Mouse (Mus musculus) ES-Bruce4 (cell line): ENCODE data around the gene Abca17. TPM values are rescaled to one million over a fixed set of nuclear protein-coding genes. Genes with fewer than 3 reads are reported as not detected.

Experiments used
- H3K27ac ChIP-seq: 2 replicates; pipeline ENCODE4 v1.5.1; 2012; ENCODE audit warnings: low read length, inconsistent platforms; ENCODE audit not compliant: insufficient read depth
- H3K27me3 ChIP-seq: 2 replicates; pipeline ENCODE4 v1.6.1; 2012; ENCODE audit warnings: mild to moderate bottlenecking, low read length, inconsistent platforms; ENCODE audit not compliant: control insufficient read depth, poor library complexity, insufficient read depth, severe bottlenecking
- H3K36me3 ChIP-seq: 2 replicates; pipeline ENCODE4 v1.6.1; 2012; ENCODE audit warnings: inconsistent platforms, mild to moderate bottlenecking, low read length, moderate library complexity; ENCODE audit not compliant: control insufficient read depth, poor library complexity, insufficient read depth, severe bottlenecking
- H3K4me1 ChIP-seq: one replicate; pipeline ENCODE4 v1.8.1; 2011; ENCODE audit warnings: low read length; ENCODE audit not compliant: control insufficient read depth, insufficient read depth
- H3K4me3 ChIP-seq: 2 replicates; pipeline ENCODE4 v1.5.1; 2011; ENCODE audit warnings: low read depth, mild to moderate bottlenecking, low read length
- H3K9ac ChIP-seq: 2 replicates; pipeline ENCODE4 v1.6.1; 2012; ENCODE audit warnings: low read depth, mild to moderate bottlenecking, inconsistent platforms; ENCODE audit not compliant: poor library complexity, severe bottlenecking
- H3K9me3 ChIP-seq: replicated peaks from 2 replicates; pipeline ENCODE4 v1.6.1; 2012; ENCODE audit warnings: mild to moderate bottlenecking, low read length, inconsistent platforms; ENCODE audit not compliant: control insufficient read depth, poor library complexity, insufficient read depth, severe bottlenecking
- CTCF ChIP-seq: IDR thresholded peaks from one replicate; pipeline ENCODE4 v1.8.1; 2011; ENCODE audit warnings: low read depth, low read length
- EP300 ChIP-seq: IDR thresholded peaks from 2 replicates; pipeline ENCODE4 v1.6.1; 2011; ENCODE audit warnings: low read depth, low read length; ENCODE audit not compliant: insufficient read depth
- POLR2A ChIP-seq: IDR thresholded peaks from one replicate; pipeline ENCODE4 v1.8.1; 2011; ENCODE audit warnings: low read length; ENCODE audit not compliant: insufficient read depth
- polyA plus RNA-seq: library from polyadenylated mRNA; stranded (reverse); fragments of >200 nt; gene quantifications from 2 replicates; pipeline ENCODE4 v1.2.4, GENCODE M21; 2011; ENCODE audit warnings: low read depth; ENCODE audit not compliant: missing spikeins, insufficient read depth, insufficient read length

Gene Abca17
- not detected in 2 replicates for polyA plus RNA-seq

DNA sequence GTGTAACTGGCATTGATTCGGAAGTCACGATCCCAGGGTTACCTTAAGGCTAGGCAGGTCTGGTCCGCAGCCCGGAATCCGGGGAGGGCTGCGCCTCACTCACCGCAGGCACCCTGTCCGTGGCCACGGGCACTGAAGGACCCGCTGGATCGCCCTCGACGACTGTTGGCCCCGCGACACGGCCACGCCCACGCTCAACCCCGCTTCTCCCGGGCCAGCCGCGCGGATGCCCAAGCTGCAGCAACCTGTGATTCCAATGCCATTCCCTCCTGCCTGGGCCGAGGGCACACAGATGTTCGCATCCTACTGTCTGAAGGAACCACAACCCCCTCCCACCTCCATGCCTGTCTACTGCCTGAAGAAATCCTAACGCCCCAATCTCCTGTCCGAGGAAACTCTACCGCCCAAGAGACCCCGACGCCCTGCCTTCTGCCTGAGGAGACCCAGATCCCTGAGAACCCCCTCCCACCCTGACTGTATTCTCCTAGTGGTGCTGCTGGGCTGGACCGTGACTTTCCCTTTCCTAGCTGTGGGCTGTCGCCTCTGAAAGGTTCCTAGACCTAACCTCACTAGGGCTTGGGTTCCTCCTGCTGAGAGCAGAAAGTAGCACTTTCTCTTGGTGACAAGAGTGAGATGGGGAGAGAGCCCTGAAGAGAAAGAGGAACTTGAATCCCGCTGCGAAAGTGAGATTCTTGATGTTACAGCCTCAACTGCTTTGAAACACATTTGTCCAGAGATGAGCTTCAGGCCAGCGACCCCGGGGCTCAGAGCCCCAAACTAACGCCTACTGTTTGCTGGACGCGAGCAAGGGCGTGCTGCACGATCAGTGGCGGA lies at the start of gene Abca17:
TSS of gene Abca17 (minus strand) at position 143 of the 834 bp plus-strand sequence.
- no peak for TF ChIP-seq CTCF
- TF ChIP-seq EP300 = no peak
- no peak for TF ChIP-seq POLR2A
- Histone ChIP-seq H3K9me3 (no peaks in the 10 kb centered on the region), H3K36me3 (no peaks in the 10 kb centered on the region), H3K9ac (peak within 1 kb of the TSS; percentile 64), H3K27ac (no peak within 1 kb of the TSS), H3K27me3 (no peaks in the 10 kb centered on the region), H3K4me3 (peak within 1 kb of the TSS; percentile 75), H3K4me1 (no peaks in the 10 kb centered on the region)

DNA sequence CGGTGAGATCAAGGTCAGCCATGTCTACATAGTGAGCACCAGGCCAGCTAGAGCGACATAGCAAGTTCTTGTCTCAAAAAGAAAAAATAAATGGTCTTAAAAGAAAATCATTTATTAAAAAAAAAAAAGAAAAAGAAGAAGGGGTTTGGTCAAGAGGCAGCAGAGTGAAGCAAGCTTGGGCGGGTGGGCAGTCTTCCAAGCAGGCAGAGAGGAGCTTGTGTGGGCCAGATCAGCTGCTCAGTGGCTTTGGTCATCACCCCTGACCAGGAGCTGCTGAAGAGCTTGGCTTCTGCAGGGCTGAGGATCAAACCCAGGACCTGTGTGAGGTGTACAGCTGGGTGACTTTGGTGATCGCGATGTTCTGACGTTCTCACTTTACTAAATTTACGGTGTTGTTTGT lies 43.6 kb upstream of the Abca17 start:
- Histone ChIP-seq H3K4me1 (no peaks in the 10 kb centered on the region), H3K36me3 (no peaks in the 10 kb centered on the region), H3K27ac (no peak overlapping the region), H3K27me3 (no peaks in the 10 kb centered on the region), H3K9ac (no peak overlapping the region), H3K4me3 (no peak overlapping the region), H3K9me3 (no peaks in the 10 kb centered on the region)
- TF ChIP-seq CTCF (no peak), EP300 (no peak), POLR2A (no peak)

GRCm38 (mm10) chr17:24393527-24393926 lies 42.7 kb upstream of the Abca17 start:
- no peak overlapping the region for H3K4me3 ChIP-seq
- no peaks in the 10 kb centered on the region for H3K4me1 ChIP-seq
- H3K36me3 ChIP-seq = no peaks in the 10 kb centered on the region
- H3K9ac ChIP-seq = no peak overlapping the region
- no peaks in the 10 kb centered on the region for H3K9me3 ChIP-seq
- H3K27me3 ChIP-seq = no peaks in the 10 kb centered on the region
- H3K27ac ChIP-seq = no peak overlapping the region
- no peak for TF ChIP-seq EP300
- no peak for TF ChIP-seq CTCF
- TF ChIP-seq POLR2A = no peak

DNA sequence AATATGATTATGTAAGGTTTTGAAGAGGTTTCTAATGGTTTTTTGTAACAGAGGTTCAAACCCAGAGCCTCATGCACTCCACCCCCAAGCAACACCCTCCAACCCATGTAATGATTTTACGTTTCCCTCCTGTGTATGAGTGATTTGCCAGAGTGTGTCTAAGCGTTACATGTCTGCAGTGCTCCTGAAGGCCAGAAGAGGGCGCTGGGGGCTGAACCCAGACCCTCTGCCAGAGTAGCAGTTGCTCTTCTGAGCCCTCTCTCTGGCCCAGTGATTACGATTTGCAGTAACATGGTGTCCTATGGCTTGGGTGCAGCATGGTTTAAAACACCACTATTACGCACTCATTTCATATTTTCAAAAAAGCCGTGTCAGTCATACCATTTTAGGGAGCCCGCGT lies 40.3 kb upstream of the Abca17 start:
- Histone ChIP-seq H3K9me3 (no peaks in the 10 kb centered on the region), H3K36me3 (no peaks in the 10 kb centered on the region), H3K27ac (no peak overlapping the region), H3K4me3 (no peak overlapping the region), H3K9ac (no peak overlapping the region), H3K27me3 (no peaks in the 10 kb centered on the region), H3K4me1 (no peaks in the 10 kb centered on the region)
- TF ChIP-seq CTCF (peak; percentile 90), POLR2A (no peak)

DNA sequence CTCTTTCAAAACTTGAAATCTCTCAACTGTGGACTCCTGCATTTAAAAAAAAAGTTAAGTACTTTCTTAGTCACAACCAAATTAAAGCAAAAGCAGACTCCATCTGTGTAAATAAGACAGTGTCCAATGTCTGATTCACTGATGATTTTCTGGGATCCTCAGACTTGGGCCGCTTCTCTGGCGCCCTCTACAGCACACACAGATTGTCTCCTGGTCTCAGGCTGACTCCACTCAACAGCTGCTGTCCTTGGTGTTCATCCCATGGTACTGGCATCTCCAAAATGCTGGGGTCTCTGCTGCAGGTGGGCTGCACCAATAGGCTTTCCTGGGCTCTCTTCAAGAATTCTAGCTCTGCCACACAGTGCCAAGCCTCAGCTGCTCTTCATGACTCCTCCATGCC lies 39.0 kb upstream of the Abca17 start:
- no peaks in the 10 kb centered on the region for H3K9me3 ChIP-seq
- no peaks in the 10 kb centered on the region for H3K36me3 ChIP-seq
- H3K27me3 ChIP-seq = no peaks in the 10 kb centered on the region
- TF ChIP-seq CTCF = peak; percentile 81
- no peak for TF ChIP-seq POLR2A
- no peak overlapping the region for H3K4me3 ChIP-seq
- no peak overlapping the region for H3K27ac ChIP-seq
- no peaks in the 10 kb centered on the region for H3K4me1 ChIP-seq
- H3K9ac ChIP-seq = no peak overlapping the region

DNA sequence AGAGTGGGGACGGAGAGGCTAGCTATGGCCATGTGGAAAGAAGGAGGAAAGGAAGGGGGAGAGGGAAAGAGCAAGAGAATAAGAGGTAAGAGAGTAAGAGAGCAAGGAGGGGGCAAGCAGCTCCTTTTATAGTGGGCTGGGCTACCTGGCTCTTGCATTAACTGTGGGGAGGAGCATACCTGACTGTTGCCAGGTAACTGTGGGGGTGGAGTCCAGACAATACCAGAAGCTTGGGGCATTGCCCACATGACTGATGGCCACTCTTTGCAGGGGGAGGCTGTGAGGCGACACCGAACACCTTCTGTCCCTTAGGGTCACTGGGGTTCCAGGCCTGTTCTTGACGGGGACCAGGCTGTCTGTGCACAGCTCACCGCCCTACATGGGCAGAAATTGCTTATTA lies 37.8 kb upstream of the Abca17 start:
- H3K27ac ChIP-seq = no peak overlapping the region

More for the DNA sequence above, 37.8 kb upstream of the Abca17 start:
- no peaks in the 10 kb centered on the region for H3K36me3 ChIP-seq
- H3K4me1 ChIP-seq = no peaks in the 10 kb centered on the region
- H3K27me3 ChIP-seq = no peaks in the 10 kb centered on the region
- H3K4me3 ChIP-seq = no peak overlapping the region
- no peaks in the 10 kb centered on the region for H3K9me3 ChIP-seq
- TF ChIP-seq CTCF = no peak
- no peak for TF ChIP-seq POLR2A
- no peak for TF ChIP-seq EP300
- no peak overlapping the region for H3K9ac ChIP-seq
